Mouse (Mus musculus): Measurements from ENCODE around the gene Fgf4.

GRCm38 (mm10) chr7:144861056-144861768, 14.0 kb downstream of the Fgf4 start:
- TF ChIP-seq CTCF (IDR thresholded peaks at IDR 0.05; ENCODE audit: borderline replicate concordance, insufficient read depth, low read depth, low read length) (no peak), POLR2A (IDR thresholded peaks at IDR 0.05; ENCODE audit: borderline replicate concordance, insufficient read depth, low read length) (no peak)
